ENCODE assay signal across 8 mouse cellular contexts in the genomic region with DNA sequence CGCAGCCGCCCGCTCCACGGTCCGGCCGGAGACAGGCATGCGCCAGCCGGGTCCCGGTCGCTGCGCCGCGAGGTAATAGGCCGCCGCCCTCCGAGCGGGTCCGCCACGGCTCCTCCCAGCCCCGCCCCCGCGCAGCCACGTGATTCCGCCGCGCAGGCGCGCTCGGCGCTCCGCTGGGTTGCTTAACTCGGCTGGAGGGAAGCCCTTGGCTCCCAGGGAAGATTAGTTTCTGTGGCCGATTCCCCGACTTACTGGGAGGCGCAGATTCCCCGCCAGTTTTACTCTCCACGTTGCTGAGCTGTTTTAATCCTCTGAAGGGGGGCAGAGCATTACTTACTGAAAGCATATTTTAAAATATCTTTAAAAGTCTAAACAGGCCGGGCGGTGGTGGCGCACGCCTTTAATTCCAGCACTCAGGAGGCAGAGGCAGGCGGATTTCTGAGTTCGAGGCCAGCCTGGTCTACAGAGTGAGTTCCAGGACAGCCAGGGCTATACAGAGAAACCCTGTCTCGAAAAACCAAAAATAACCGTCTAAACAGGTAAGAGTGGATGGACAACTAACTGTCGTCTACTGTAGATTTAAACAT. TPM values are rescaled to one million over a fixed set of nuclear protein-coding genes. Genes with fewer than 3 reads are reported as not detected.
DNase-seq lines count a peak whose midpoint lies in the region; ATAC-seq and TF ChIP-seq lines count a peak whose summit lies in the region.

A gene (minus strand): TSS at position 69 of the 587 bp plus-strand sequence.

- 15% methylated on average over 46 of the region's 46 CpGs for WGBS in forebrain, embryonic 15.5 days
- WGBS in liver, postnatal 0 days (ENCODE audit: insufficient replicate concordance): 13% methylated on average over 45 of the region's 46 CpGs
- 15% methylated on average over 42 of the region's 46 CpGs for WGBS in neural tube, embryonic 13.5 days

- TF ChIP-seq CTCF in liver, postnatal 0 days (IDR thresholded peaks at IDR 0.05; ENCODE audit: low read depth): no peak

- peak within 1 kb of the TSS; percentile 57 for H3K9ac ChIP-seq in ES-E14 (ENCODE audit: insufficient read depth, low read depth, low read length, poor library complexity, severe bottlenecking)
- peak within 1 kb of the TSS; percentile 67 for H3K9ac ChIP-seq in forebrain, embryonic 15.5 days (replicated peaks)
- peak within 1 kb of the TSS; percentile 27; the same call in 1 of the 2 replicates for H3K9ac ChIP-seq in liver, postnatal 0 days (replicated peaks)
- peak within 1 kb of the TSS; percentile 81 for H3K9ac ChIP-seq in neural tube, embryonic 13.5 days

- peak within 1 kb of the TSS; percentile 63 to 64 for H3K4me3 ChIP-seq in ES-E14 (ENCODE audit: insufficient read depth in 1 of 2, low read depth in 1 of 2, low read length in 2 of 2, poor library complexity in 1 of 2, severe bottlenecking in 1 of 2)
- H3K4me3 ChIP-seq in forebrain, embryonic 15.5 days: peak within 1 kb of the TSS; percentile 63
- H3K4me3 ChIP-seq in liver, postnatal 0 days (ENCODE audit: low read depth, low read length): peak within 1 kb of the TSS; percentile 53
- H3K4me3 ChIP-seq in neural tube, embryonic 13.5 days: peak within 1 kb of the TSS; percentile 66

- peaks cover 24% of the 10 kb centered on the region for H3K36me3 ChIP-seq in ES-E14 (ENCODE audit: control insufficient read depth, insufficient read depth, low read length, poor library complexity, severe bottlenecking)
- peaks cover 22% of the 10 kb centered on the region for H3K36me3 ChIP-seq in forebrain, embryonic 15.5 days
- peaks cover 17% of the 10 kb centered on the region for H3K36me3 ChIP-seq in liver, postnatal 0 days (replicated peaks; ENCODE audit: insufficient read depth, low read length)
- peaks cover 31% of the 10 kb centered on the region for H3K36me3 ChIP-seq in neural tube, embryonic 13.5 days

- DNase-seq in ES-E14 (ENCODE audit: low read depth, low spot score): peak; percentile 87
- peak; percentile 96 for DNase-seq in cerebellum, adult 11-12 months
- peak; percentile 93 for DNase-seq in heart, postnatal 25 days (ENCODE audit: low spot score)
- DNase-seq in layer of hippocampus, adult 11-12 months (ENCODE audit: low spot score): peak; percentile 93
- peak; percentile 97 for DNase-seq in liver, postnatal 0 days
- DNase-seq in telencephalon, adult 2 months (ENCODE audit: low read depth, low spot score): peak; percentile 81

- in situ Hi-C loops in ES-E14 (cut with MboI; ENCODE audit: low sequenced_read_pairs in 2 of 2, unreplicated experiment in 2 of 2): no loop called here

- peak within 1 kb of the TSS; percentile 66 for H3K4me2 ChIP-seq in forebrain, embryonic 15.5 days (replicated peaks)
- H3K4me2 ChIP-seq in liver, postnatal 0 days (ENCODE audit: low read depth, low read length): peak within 1 kb of the TSS; percentile 84
- peak within 1 kb of the TSS; percentile 81 for H3K4me2 ChIP-seq in neural tube, embryonic 13.5 days

- no peak within 1 kb of the TSS; the same call in 1 of the 2 replicates for H3K27ac ChIP-seq in ES-E14 (ENCODE audit: insufficient read depth, low read depth, low read length, poor library complexity, severe bottlenecking)
- no peak within 1 kb of the TSS; the same call in 1 of the 2 replicates for H3K27ac ChIP-seq in forebrain, embryonic 15.5 days (replicated peaks)
- peak within 1 kb of the TSS; percentile 24; the same call in 1 of the 2 replicates for H3K27ac ChIP-seq in liver, postnatal 0 days (ENCODE audit: low read depth)
- peak within 1 kb of the TSS; percentile 49 for H3K27ac ChIP-seq in neural tube, embryonic 13.5 days (replicated peaks)

- H3K9me3 ChIP-seq in ES-E14 (ENCODE audit: control insufficient read depth, insufficient read depth, low read depth, low read length): peaks cover 5% of the 10 kb centered on the region
- no peaks in the 10 kb centered on the region for H3K9me3 ChIP-seq in forebrain, embryonic 15.5 days
- 0 out of 2 replicates have a peak, but pooled peaks cover 5% of the 10 kb centered on the region for H3K9me3 ChIP-seq in liver, postnatal 0 days (ENCODE audit: low read length)
- H3K9me3 ChIP-seq in neural tube, embryonic 13.5 days: no peaks in the 10 kb centered on the region

- peaks cover 0 to 5% of the 10 kb centered on the region in 2 experiments; a peak in 1 of 4 replicates for H3K4me1 ChIP-seq in ES-E14 (ENCODE audit: control insufficient read depth in 2 of 2, insufficient read depth in 2 of 2, low read length in 2 of 2, poor library complexity in 1 of 2)
- H3K4me1 ChIP-seq in forebrain, embryonic 15.5 days: peaks cover 21% of the 10 kb centered on the region
- peaks cover 7% of the 10 kb centered on the region; the same call in 1 of the 2 replicates for H3K4me1 ChIP-seq in liver, postnatal 0 days (ENCODE audit: insufficient read depth)
- peaks cover 31% of the 10 kb centered on the region for H3K4me1 ChIP-seq in neural tube, embryonic 13.5 days (replicated peaks)

- no peaks in the 10 kb centered on the region for H3K27me3 ChIP-seq in forebrain, embryonic 15.5 days
- no peaks in the 10 kb centered on the region for H3K27me3 ChIP-seq in liver, postnatal 0 days (ENCODE audit: insufficient read depth, low read length)
- no peaks in the 10 kb centered on the region for H3K27me3 ChIP-seq in neural tube, embryonic 13.5 days

- intact Hi-C loops in heart, postnatal 25 days (cut with DNase I): no loop called here

- ATAC-seq in forebrain, embryonic 15.5 days (replicated peaks): peak; percentile 98
- ATAC-seq in liver, postnatal 0 days: peak; percentile 98
- peak; percentile 98 for ATAC-seq in neural tube, embryonic 13.5 days (ENCODE audit: low read depth)

- TF ChIP-seq EP300 in liver, postnatal 0 days (IDR thresholded peaks at IDR 0.05; ENCODE audit: low read depth): no peak

TF ChIP-seq in ES-E14, 5 proteins besides CTCF, POLR2A, EP300 and RAD21:
- TF ChIP-seq ZNF384 (IDR thresholded peaks at IDR 0.05; ENCODE audit: low read depth, low read length) (no peak), ZC3H11A (IDR thresholded peaks at IDR 0.05; ENCODE audit: borderline replicate concordance, low read depth, low read length) (no peak), CHD2 (IDR thresholded peaks at IDR 0.05; ENCODE audit: low read depth, low read length) (no peak), MAFK (IDR thresholded peaks at IDR 0.05; ENCODE audit: insufficient read depth, low read depth, low read length) (no peak), HCFC1 (IDR thresholded peaks at IDR 0.05; ENCODE audit: borderline replicate concordance, insufficient read depth, low read length) (no peak)

RNA-seq across cellular contexts. Expression of the gene that starts here (rescaled TPM):
- 16.3 and 22.8 TPM in 2 replicates for total RNA-seq in ES-E14 (2012; rRNA removed)
- 29.6 and 31.7 TPM in 2 replicates for polyA plus RNA-seq in forebrain, embryonic 15.5 days (2015; fragmentation: Nextera tagmentation; extraction: Ambion mirVana)
- total RNA-seq in heart, postnatal 25 days (2021): 1 to 10 TPM; 7.4 to 7.5 TPM
- 2.8 and 3.7 TPM in 2 replicates for polyA plus RNA-seq in liver, postnatal 0 days (2015; fragmentation: Nextera tagmentation; extraction: Ambion mirVana)
- polyA plus RNA-seq in neural tube, embryonic 13.5 days (2015; fragmentation: Nextera tagmentation; extraction: Ambion mirVana): 30.6 and 32.0 TPM in 2 replicates

Comparison
In these comparisons a context has a peak if more than half of its experiments do, and no peak if none do; other contexts are left out.
1. H3K27ac ChIP-seq: peak in liver, postnatal 0 days (single experiment) and neural tube, embryonic 13.5 days (single experiment); none in ES-E14 (single experiment) and forebrain, embryonic 15.5 days (single experiment).
2. H3K9ac ChIP-seq: peak in every context shown above with its lines; median percentile 81 in neural tube, embryonic 13.5 days; 67 in forebrain, embryonic 15.5 days; 57 in ES-E14; 27 in liver, postnatal 0 days.
3. Peak in every context shown above with its lines, with median percentiles within 50 percentile points of each other: DNase-seq, H3K4me3 ChIP-seq, ATAC-seq and H3K4me2 ChIP-seq.